Mouse (Mus musculus) erythroblast, embryonic 14.5 days (primary cell): ENCODE data around the gene Cyth3. TPM values are rescaled to one million over a fixed set of nuclear protein-coding genes. Genes with fewer than 3 reads are reported as not detected.
A peak's percentile ranks its signal among the peaks of the same experiment; 100 is the strongest.

Experiments
- H3K27me3 ChIP-seq: 2 replicates; pipeline ENCODE4 v1.6.1; 2012; ENCODE audit warnings: inconsistent platforms; ENCODE audit not compliant: control insufficient read depth
- H3K36me3 ChIP-seq: 2 replicates; pipeline ENCODE4 v1.6.1; 2012; ENCODE audit warnings: mild to moderate bottlenecking, inconsistent platforms; ENCODE audit not compliant: control insufficient read depth
- H3K4me1 ChIP-seq: 2 replicates; pipeline ENCODE4 v1.6.1; 2012; ENCODE audit warnings: inconsistent platforms; ENCODE audit not compliant: control insufficient read depth
- H3K4me3 ChIP-seq: replicated peaks from 2 replicates; pipeline ENCODE3; 2012; ENCODE audit warnings: moderate library complexity, mild to moderate bottlenecking, inconsistent platforms
- H3K9me3 ChIP-seq: 2 replicates; pipeline ENCODE4 v1.6.1; 2012; ENCODE audit warnings: low read length, inconsistent platforms, mixed read lengths; ENCODE audit not compliant: control insufficient read depth
- GATA1 ChIP-seq: IDR thresholded peaks from 2 replicates; pipeline ENCODE4 v1.6.1; 2012; ENCODE audit warnings: low read length, inconsistent platforms, mixed read lengths
- TAL1 ChIP-seq: IDR thresholded peaks from 3 replicates; pipeline ENCODE4 v1.6.1; 2012; ENCODE audit warnings: low read length, inconsistent platforms, mixed read lengths
- polyA plus RNA-seq: library from polyadenylated mRNA; stranded (reverse); fragments of >175 nt; gene quantifications from 2 replicates; pipeline ENCODE4 v1.2.3, GENCODE M21; 2012

Gene Cyth3
- polyA plus RNA-seq, 1 experiment = 3.2 TPM

GRCm38 (mm10) chr5:143704875-143705658 is 82.8 kb downstream of the Cyth3 start:
- H3K36me3 ChIP-seq = peaks cover 100% of the 10 kb centered on the region
- no peak for TF ChIP-seq GATA1
- no peaks in the 10 kb centered on the region for H3K27me3 ChIP-seq
- H3K4me3 ChIP-seq = no peak overlapping the region
- H3K9me3 ChIP-seq = no peaks in the 10 kb centered on the region
- H3K4me1 ChIP-seq = peaks cover 70% of the 10 kb centered on the region

- peaks cover 64% of the 10 kb centered on the region for H3K4me1 ChIP-seq
- no peak for TF ChIP-seq GATA1
- TF ChIP-seq TAL1 = no peak
- H3K9me3 ChIP-seq = no peaks in the 10 kb centered on the region
- H3K4me3 ChIP-seq = no peak overlapping the region
- peaks cover 100% of the 10 kb centered on the region for H3K36me3 ChIP-seq
- no peaks in the 10 kb centered on the region for H3K27me3 ChIP-seq
Measured at GRCm38 (mm10) chr5:143705659-143705982, 83.4 kb downstream of the Cyth3 start.

GRCm38 (mm10) chr5:143706030-143706821 is 84.0 kb downstream of the Cyth3 start:
- no peaks in the 10 kb centered on the region for H3K9me3 ChIP-seq
- no peak overlapping the region for H3K4me3 ChIP-seq
- peaks cover 100% of the 10 kb centered on the region for H3K36me3 ChIP-seq
- H3K4me1 ChIP-seq = peaks cover 58% of the 10 kb centered on the region
- no peaks in the 10 kb centered on the region for H3K27me3 ChIP-seq
- no peak for TF ChIP-seq GATA1
- no peak for TF ChIP-seq TAL1

- H3K36me3 ChIP-seq = peaks cover 100% of the 10 kb centered on the region
- peaks cover 57% of the 10 kb centered on the region for H3K4me1 ChIP-seq
- H3K9me3 ChIP-seq = no peaks in the 10 kb centered on the region
- no peak overlapping the region for H3K4me3 ChIP-seq
- H3K27me3 ChIP-seq = no peaks in the 10 kb centered on the region
- no peak for TF ChIP-seq GATA1
- no peak for TF ChIP-seq TAL1
Measured at GRCm38 (mm10) chr5:143706822-143707200, 84.6 kb downstream of the Cyth3 start.

- peaks cover 22% of the 10 kb centered on the region for H3K4me1 ChIP-seq
- H3K9me3 ChIP-seq = no peaks in the 10 kb centered on the region
- H3K36me3 ChIP-seq = peaks cover 100% of the 10 kb centered on the region
- H3K4me3 ChIP-seq = no peak overlapping the region
- TF ChIP-seq TAL1 = no peak
- no peak for TF ChIP-seq GATA1
- H3K27me3 ChIP-seq = no peaks in the 10 kb centered on the region
Measured at GRCm38 (mm10) chr5:143711326-143711725, 89.1 kb downstream of the Cyth3 start.

GRCm38 (mm10) chr5:143712011-143712800 is 90.0 kb downstream of the Cyth3 start:
- TF ChIP-seq TAL1 (no peak), GATA1 (no peak)
- Histone ChIP-seq H3K4me3 (no peak overlapping the region), H3K9me3 (no peaks in the 10 kb centered on the region), H3K4me1 (peaks cover 13% of the 10 kb centered on the region), H3K36me3 (peaks cover 100% of the 10 kb centered on the region), H3K27me3 (no peaks in the 10 kb centered on the region)

GRCm38 (mm10) chr5:143721962-143722361 is 99.7 kb downstream of the Cyth3 start:
- H3K36me3 ChIP-seq = peaks cover 83% of the 10 kb centered on the region

GRCm38 (mm10) chr5:143730915-143731314 is 108.7 kb downstream of the Cyth3 start:
- peaks cover 12% of the 10 kb centered on the region for H3K36me3 ChIP-seq
- peaks cover 11% of the 10 kb centered on the region for H3K27me3 ChIP-seq
- peak overlapping the region; percentile 86 for H3K4me3 ChIP-seq
- H3K9me3 ChIP-seq = no peaks in the 10 kb centered on the region
- H3K4me1 ChIP-seq = peaks cover 30% of the 10 kb centered on the region
- TF ChIP-seq TAL1 = no peak
- no peak for TF ChIP-seq GATA1

More at GRCm38 (mm10) chr5:143721962-143722361, 99.7 kb downstream of the Cyth3 start:
- no peaks in the 10 kb centered on the region for H3K9me3 ChIP-seq
- TF ChIP-seq GATA1 = no peak
- no peak for TF ChIP-seq TAL1
- H3K4me1 ChIP-seq = peaks cover 15% of the 10 kb centered on the region
- no peak overlapping the region for H3K4me3 ChIP-seq
- no peaks in the 10 kb centered on the region for H3K27me3 ChIP-seq
